Mouse (Mus musculus) mouse trophoblast stem cell (cell line): ENCODE results near the gene Eif4h.

Experiments
- in situ Hi-C, 2 experiments: fragments of 300-500 bp; cut with MseI, MboI; formaldehyde crosslinking; loops; 2 replicates in 1 of 2; 3 replicates in 1 of 2; pipeline ENCODE4 v1.15.1; 2025

Eif4h gene

DNA sequence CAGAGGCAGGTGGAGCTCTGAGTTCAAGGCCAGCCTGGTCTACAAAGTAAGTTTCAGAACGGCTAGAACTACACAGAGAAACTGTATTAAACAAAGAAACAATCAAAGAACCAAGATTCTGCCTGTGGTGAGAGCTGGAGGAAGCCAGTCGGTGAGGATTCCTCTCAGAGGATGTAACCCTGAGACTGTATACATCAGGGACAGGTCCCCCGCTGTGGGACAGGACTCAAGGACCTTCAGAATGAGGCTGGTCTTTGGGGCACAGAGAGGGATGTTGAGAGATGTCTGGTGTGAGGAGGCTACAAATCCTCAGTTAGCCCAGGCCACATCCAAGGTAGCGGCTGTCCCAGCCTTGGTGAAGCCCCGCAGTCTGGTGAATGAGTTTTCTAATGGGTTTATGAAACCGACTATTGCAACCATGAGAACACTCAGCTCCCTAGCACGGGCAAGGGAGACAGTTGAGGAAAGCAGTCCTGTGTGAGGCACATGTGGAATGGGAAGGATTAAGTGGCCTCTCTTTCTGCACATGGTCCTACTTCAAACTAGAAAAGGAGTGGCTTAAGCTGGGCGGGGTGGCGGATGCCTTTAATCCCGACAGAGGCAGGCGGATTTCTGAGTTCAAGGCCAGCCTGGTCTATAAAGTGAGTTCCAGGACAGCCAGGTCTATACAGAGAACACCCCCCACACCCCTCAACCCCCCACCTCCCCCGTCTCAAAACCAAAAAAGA is 29.2 kb downstream of the Eif4h start:
- in situ Hi-C loops = no loop called here

DNA sequence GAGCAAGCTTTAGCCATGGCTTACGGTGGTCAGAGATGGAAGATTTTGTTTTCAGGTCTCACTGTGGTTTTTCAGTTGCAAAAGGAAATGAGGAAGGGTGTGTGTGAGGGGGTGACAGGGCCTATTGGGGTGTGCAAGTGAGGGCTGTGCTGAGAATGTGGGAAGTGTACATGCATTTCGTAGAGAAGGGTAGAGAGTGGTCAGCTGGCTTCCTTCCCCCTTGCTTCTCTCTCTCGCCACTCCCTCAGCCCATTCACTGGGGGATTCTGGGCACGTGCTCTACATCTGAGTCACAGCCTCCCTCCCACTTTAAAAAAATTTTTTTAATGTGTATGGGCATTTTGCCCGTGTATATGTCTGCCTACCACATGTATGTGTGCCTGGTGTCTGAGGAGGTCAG is 32.2 kb downstream of the Eif4h start:
- in situ Hi-C loops = no loop called here

GRCm38 (mm10) chr5:134606314-134606713 is 33.0 kb downstream of the Eif4h start:
- in situ Hi-C loops = no loop called here

GRCm38 (mm10) chr5:134604376-134604775 is 34.9 kb downstream of the Eif4h start:
- in situ Hi-C loops = no loop called here

DNA sequence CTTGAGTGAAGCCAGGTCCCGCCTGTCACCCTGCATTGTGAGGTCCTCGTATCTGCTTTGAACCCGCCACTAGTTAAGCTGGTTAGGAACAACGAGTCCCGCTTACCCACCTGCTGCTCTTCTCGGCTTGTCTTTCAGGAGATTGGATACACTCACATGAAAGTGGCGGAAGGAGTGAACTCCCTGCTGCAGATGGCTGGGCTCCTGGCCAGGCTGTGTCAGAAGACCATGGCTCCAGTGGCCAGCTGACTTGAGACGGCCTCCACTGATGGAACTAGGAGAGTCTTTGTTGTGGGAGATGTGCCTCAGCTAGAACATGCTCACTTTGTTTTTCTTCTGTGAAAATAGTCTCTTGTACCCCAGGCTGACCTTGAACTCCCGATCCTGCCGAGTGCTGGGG is 41.6 kb downstream of the Eif4h start:
- in situ Hi-C loops = no loop called here

- in situ Hi-C loops = no loop called here
Observed at GRCm38 (mm10) chr5:134593093-134593492, 46.2 kb downstream of the Eif4h start.

DNA sequence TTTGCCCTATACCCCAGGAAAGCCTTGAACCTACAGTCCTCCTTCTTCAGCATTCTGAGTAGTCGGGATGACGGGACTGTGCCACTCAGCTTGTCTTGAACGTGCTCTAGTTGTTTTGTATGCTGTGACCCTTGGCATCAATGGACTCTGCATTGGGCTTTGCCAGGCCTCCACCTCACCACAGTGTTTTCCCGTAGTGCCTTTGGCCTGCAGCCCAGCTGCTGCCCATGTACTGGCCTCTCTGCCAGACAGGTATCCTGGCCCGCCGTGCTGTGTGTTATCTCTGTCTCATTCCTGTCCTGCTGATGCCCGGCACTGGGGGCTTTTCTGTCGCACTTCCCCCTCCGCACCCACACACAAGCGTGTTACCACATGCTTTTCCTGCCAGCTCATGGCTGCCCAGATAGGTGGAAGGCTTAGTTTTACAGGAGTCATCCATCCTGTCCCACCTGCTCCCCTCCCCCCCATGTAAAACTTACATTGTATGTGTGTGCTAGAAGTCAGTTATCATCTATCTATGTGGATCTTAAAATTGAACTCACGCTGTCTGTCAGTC is 47.2 kb downstream of the Eif4h start:
- in situ Hi-C loops = no loop called here

DNA sequence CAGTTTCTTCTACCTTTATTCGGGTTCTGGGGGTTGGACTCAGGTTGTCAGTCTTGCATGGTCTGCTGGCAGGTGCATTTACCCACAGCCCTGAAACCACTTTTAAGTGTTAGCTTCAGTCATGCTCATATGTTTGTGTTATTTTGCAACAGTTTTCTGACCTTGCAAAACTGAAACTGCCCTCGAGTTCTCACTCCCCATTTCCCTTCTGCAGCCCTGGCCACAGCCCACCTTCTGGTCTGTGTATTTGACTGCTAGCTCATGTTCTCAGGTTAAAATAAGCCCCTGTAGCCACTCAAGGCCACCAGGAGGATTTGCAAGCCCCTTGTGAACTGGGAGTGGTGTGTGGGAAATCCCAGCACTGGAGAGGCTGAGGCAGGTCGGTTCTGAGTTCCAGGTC is 49.4 kb downstream of the Eif4h start:
- in situ Hi-C loops = no loop called here

DNA sequence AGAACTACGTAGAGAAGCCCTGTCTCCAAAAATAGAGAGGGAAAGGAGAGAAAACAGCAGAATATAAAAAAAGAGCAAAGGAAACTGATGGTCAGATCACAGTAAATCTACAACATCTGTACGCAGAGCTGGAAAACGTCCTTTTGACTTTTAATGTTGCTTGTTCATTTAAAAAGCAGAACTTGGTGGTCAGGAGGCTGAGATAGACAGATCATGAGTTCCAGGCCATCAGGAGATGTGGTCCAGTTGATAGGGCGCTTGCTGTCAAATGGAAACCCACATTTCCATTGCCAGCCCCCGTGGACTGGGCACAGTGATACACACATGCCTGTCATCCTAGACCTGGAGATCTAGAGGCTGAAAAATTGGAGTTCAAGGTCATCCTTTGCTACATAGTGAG is 54.5 kb downstream of the Eif4h start:
- in situ Hi-C loops = no loop called here

DNA sequence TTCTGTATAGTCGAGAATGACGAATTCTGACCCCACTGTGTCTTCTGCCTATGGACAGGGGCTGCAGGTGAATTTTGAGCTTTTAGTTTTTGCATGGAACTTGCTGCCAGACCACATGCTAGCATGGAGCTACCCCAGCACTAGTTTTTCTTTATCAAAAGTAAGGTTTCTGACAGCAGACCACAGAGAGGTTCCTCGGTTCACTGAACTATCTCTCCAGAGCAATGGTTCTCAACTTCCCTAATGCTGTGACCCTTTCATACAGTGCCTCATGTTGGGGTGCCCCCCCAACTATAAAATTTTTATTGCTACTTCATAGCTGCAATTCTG is 55.4 kb downstream of the Eif4h start:
- in situ Hi-C loops = no loop called here

GRCm38 (mm10) chr5:134583006-134583883 is 56.0 kb downstream of the Eif4h start:
- in situ Hi-C loops = no loop called here

DNA sequence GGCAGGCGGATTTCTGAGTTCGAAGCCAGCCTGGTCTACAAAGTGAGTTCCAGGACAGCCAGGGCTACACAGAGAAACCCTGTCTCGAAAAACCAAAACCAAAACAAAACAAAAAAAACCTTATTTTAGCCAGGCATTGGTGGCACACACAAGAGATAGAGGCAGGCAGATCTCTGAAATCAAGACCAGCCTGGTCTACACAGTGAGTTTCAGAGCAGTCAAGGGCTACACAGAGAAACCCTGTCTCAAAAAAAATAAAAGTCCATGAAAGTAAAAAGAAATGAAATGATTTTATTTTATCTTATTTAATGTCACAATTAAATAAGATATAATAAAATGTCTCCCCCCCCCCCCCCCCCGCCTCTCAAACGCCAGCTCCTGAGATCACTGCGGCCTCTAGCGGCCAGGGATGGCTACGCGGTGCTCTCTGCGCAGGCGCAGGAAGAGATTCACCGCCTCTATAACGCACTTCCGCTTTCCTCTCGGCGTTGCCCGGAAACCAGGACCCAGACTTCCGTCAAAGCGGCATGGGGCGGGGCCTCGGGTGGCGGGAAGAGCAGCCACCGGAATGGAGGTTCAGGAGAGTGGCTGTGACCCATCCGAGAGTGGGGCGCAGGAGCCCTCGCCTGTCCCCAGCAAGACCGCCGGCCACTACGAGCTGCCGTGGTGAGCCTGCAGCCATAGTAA is 56.9 kb downstream of the Eif4h start:
- in situ Hi-C loops = no loop called here

DNA sequence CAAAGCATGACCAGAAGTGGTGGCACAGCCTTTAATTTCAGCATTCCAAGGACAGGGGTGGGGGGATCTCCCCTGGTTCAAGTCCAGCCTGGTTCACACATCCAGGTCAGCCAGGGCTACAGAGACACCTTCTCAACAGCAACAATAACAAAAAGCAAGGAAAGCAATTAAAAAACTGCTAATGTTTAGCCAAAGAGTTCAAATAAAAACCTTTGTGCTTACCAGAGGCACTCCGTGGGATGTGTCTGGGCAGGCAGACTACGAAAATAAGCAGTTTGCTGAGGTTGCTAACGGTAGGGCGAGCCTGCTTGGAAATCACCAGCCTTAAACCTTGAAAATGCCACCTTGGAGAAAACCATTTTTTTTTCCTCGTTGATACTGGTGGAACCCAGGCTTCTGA is 58.1 kb downstream of the Eif4h start, which contains the start of gene Rfc2:
Gene Rfc2, plus strand, starts transcription at position 221 of the 400 bp plus-strand sequence.
- in situ Hi-C loops = no loop called here

DNA sequence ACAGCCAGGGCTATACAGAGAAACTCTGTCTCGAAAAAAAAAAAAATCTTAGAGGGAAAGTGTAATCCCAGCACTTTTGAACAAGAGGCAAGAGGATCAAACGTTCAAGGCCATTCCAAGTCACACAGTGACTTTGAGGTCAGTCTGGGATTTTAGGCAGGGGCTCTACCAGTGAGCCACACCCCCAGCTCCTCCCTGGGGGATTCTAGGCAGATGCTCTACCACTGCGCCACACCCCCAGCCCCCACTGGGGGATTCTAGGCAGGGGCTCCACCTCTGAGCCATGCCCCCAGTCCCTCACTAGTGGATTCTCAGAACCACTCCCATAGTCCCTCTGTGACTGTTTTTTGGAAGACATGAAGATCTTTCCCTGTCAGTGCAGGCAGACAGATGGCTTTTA is 60.2 kb downstream of the Eif4h start:
- in situ Hi-C loops = loop anchor here in 1 of 2 experiments (10.0 kb wide), 1 partner anchor 74 kb away; no protein-coding TSS in a partner anchor

DNA sequence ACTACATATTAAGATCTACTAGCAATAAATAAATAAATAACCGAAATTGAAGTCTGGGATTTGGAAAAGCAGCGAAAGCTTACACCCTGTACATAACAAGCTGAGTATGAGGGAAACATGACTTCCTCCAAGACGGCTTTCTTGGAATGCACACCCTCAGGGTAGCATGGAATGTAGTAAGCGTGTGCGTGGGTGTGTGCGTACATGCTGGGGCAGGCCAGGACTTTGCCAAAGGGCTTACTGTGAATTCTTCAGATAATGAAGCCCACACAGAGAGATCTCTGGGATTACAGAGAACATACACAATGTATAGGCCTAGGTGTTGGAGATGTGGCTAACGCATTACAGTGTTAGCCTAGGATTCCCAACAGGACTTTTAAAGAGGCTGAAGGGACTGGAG is 61.8 kb downstream of the Eif4h start:
- in situ Hi-C loops = loop anchor here in 1 of 2 experiments (10.0 kb wide), 1 partner anchor 73 kb away; no protein-coding TSS in a partner anchor

DNA sequence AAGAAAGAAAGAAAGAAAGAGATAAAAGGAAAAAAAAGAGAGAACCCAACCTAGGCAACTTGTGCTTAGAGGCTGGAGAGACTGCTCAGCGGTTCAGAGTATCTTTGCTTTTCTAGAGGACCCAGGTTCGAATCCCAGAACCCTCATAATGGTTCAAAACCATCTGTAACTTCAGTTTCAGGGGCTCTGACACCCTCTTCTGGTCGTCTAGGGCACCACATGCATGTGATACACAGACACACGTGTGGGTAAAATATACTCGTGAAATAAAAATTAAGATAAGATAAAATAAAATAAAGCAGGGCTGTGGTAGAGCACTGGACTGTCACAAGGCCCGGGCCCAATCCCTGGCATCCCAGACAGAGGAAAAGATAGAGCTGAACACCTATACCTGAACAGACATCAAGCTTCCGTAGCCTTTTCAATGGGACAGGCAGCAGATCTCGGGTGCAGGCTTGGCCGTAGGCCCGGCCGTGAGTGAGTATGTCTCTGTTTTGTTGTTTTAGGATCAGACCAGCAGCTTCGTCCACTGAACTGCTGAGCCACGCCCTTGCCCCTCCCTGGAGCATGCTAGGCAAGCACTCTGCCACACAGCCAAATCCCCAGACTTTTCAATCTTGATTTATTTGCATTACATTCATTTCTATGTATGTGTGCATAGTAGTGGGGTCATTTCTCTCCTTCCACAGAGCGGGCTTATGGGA is 62.6 kb downstream of the Eif4h start:
- in situ Hi-C loops = loop anchor here in 1 of 2 experiments (10.0 kb wide), 1 partner anchor 72 kb away; no protein-coding TSS in a partner anchor

GRCm38 (mm10) chr5:134575833-134576232 is 63.5 kb downstream of the Eif4h start:
- in situ Hi-C loops = loop anchor here in 1 of 2 experiments (10.0 kb wide), 1 partner anchor 71 kb away; no protein-coding TSS in a partner anchor

DNA sequence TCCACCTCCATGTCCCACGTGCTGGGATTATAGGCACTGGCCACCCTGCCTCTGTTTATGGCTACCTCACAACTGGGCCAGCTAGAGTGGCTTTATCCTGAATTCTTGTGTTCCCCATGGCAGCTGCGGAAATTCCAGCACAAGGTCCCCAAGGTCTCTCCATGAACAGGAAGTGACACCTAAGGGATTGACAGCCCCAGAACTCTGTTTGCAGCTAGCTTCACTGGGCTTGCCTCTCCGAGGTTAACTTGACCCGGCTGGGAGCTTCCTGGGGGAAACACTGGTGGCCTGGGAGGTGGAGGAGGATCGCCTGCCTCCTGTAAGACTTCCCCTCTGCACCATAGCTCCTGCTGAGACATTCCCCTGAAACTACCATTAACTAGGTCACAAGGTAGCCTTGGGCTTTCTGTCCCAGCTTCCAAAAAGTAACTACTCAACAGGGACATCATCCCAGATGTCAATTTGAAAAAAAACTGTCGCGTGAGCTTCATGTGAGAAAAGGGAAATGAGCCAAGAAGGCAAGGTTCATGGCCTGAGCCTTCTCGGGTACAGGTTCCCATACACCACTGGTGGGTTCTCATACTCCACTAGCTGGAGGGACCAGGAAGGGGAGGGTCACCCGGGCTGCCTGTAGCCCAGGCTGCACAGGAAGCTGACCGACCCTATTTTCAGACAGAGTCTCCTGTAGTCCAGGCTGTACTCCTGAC is 66.6 kb downstream of the Eif4h start:
- in situ Hi-C loops = loop anchor here in 1 of 2 experiments (10.0 kb wide), 1 partner anchor 68 kb away; no protein-coding TSS in a partner anchor

GRCm38 (mm10) chr5:134571730-134572507 is 67.4 kb downstream of the Eif4h start:
- in situ Hi-C loops = loop anchor here in 1 of 2 experiments (10.0 kb wide), 1 partner anchor 67 kb away; no protein-coding TSS in a partner anchor
